Mouse (Mus musculus) lung, embryonic 15.5 days (tissue): ENCODE results near the gene Sowaha. TPM values are rescaled to one million over a fixed set of nuclear protein-coding genes. Genes with fewer than 3 reads are reported as not detected.

Source experiments
- ATAC-seq: fragments of 200-750 bp; cut with Nextera tagmentation; 2 replicates; pipeline ENCODE4 v1.8.0; 2017; ENCODE audit warnings: moderate number of reproducible peaks, borderline replicate concordance; ENCODE audit not compliant: low FRiP score, low TSS enrichment; ENCODE audit errors: extremely low read depth
- H3K27ac ChIP-seq: fragments of 300-500 bp; sonication (generic); 2 replicates; pipeline ENCODE4 v1.5.1; 2015; ENCODE audit warnings: moderate library complexity, mild to moderate bottlenecking, inconsistent platforms
- H3K27me3 ChIP-seq: fragments of 300-500 bp; sonication (generic); 2 replicates; pipeline ENCODE4 v1.6.1; 2015; ENCODE audit warnings: inconsistent platforms
- H3K36me3 ChIP-seq: fragments of 300-500 bp; sonication (generic); 2 replicates; pipeline ENCODE4 v1.6.1; 2015; ENCODE audit warnings: inconsistent platforms
- H3K4me1 ChIP-seq: fragments of 300-500 bp; sonication (generic); 2 replicates; pipeline ENCODE4 v1.6.1; 2015; ENCODE audit warnings: inconsistent platforms
- H3K4me2 ChIP-seq: fragments of 300-500 bp; sonication (generic); 2 replicates; pipeline ENCODE4 v1.6.1; 2015; ENCODE audit warnings: inconsistent platforms, mild to moderate bottlenecking, moderate library complexity
- H3K4me3 ChIP-seq: fragments of 300-500 bp; sonication (generic); 2 replicates; pipeline ENCODE4 v1.5.1; 2015; ENCODE audit warnings: mild to moderate bottlenecking, inconsistent platforms
- H3K9ac ChIP-seq: fragments of 300-500 bp; sonication (generic); 2 replicates; pipeline ENCODE4 v1.6.1; 2015; ENCODE audit warnings: inconsistent platforms
- H3K9me3 ChIP-seq: fragments of 300-500 bp; sonication (generic); 2 replicates; pipeline ENCODE4 v1.6.1; 2016; ENCODE audit warnings: inconsistent platforms
- WGBS: fragments of 180-500 bp; shearing (Covaris S2); methylation state at CpG from one replicate; pipeline ENCODE4 v1.1.7; 2015; 5-methylcytosine and 5-hydroxymethylcytosine counted together
- polyA plus RNA-seq: library from polyadenylated mRNA; unstranded; fragments of >200 nt; fragmentation: Nextera tagmentation; extraction: Ambion mirVana; gene quantifications from 2 replicates; pipeline ENCODE4 v1.2.1, GENCODE M21; 2015

Gene Sowaha
- polyA plus RNA-seq, 1 experiment from 2014 or later = 0.06 TPM

DNA sequence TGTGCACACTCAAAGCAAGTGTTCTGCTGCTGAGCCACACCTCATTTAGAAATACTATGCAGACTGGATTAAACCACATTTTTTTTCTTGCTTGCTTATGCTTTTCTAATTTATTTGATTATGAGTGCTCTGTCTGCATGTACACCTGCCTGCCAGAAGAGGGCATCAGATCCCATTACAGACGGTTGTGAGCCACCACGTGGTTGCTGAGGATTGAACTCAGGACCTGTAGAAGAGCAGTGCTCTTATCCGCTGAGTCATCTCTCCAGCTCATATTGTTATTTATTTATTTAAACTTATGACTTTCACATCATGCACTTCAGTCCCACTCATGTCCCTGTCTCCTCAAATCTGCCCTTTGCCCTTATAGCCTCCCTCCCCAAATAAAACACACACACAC is 5.6 kb upstream of the Sowaha start:
- Histone ChIP-seq H3K27me3 (peaks cover 42% of the 10 kb centered on the region), H3K4me1 (peaks cover 9% of the 10 kb centered on the region), H3K4me3 (no peak overlapping the region), H3K27ac (no peak overlapping the region), H3K4me2 (no peak overlapping the region), H3K36me3 (no peaks in the 10 kb centered on the region), H3K9ac (no peak overlapping the region), H3K9me3 (no peaks in the 10 kb centered on the region)
- ATAC-seq = no peak
- 44% methylated on average over 3 of the region's 3 CpGs for WGBS

DNA sequence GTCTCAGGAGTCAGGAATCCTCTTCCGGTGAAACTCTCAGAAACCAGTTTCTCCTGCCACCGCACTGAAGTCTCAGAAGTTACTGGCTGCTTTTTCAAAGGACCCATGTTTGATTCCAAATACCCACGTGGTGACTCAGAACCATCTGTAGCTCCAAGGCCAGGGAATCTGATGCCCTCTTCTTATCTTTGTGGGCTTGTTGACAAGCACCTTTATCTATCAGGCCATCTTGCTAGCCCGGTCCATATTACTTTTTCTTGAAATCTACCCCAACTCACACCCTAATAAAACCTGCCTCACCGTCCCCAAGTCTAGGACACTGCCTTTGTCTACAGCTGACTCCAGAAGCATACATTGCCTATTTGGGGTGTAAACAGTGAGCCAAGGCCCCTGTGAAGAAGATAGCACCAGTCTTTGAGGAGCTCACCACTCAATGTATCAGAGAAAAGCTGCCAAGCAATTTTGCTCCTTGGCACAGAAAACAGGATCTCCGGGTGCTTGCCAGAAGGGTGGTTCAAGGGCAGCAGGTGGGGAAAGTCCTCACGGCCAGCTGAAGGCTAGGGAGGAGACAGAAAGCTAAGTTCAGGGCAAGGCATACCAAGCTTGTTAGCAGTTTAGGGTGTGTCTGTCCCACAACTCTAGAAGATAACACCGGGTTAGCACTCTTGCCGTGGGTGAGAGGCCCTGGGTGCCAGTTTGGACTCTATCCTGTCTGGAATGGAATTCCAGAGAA is 3.3 kb upstream of the Sowaha start:
- Histone ChIP-seq H3K4me1 (peaks cover 27% of the 10 kb centered on the region), H3K4me3 (no peak overlapping the region), H3K27me3 (peaks cover 66% of the 10 kb centered on the region), H3K4me2 (no peak overlapping the region), H3K9ac (no peak overlapping the region), H3K27ac (no peak overlapping the region), H3K9me3 (no peaks in the 10 kb centered on the region), H3K36me3 (no peaks in the 10 kb centered on the region)
- 49% methylated on average over 9 of the region's 9 CpGs for WGBS
- peak; percentile 26; the same call in 1 of the 2 replicates for ATAC-seq

DNA sequence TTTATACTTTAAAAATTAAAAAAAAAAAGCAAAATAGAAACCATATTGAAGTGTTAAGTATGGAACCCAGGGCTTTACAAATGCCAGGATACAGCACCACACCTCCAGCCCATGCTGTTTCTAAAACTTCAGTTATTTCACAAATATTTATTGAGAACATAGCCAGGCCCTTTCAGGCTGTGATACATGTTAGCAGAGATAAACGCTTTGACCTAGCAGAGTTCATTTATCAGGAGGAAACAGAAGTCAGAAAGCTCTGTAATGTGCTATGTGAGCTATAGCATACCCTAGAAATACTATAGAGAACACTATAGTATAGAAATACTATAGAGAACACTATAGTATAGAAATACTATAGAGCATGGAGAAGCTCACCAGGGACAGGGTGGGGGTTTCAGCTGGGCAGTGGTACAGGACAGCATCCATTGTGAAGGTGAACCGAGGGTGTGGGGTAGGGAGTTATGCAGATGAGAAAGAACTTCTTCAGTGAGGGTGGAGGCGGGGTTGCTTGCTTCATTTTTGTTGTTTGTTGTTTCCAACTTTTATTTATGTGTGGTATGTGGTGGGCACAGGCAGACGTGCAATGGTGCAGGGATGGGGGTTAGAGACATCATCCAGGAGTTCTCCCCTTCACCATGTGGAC is 1.1 kb upstream of the Sowaha start:
- Histone ChIP-seq H3K27ac (no peak overlapping the region), H3K4me2 (no peak overlapping the region), H3K4me1 (peaks cover 18% of the 10 kb centered on the region), H3K27me3 (peaks cover 67% of the 10 kb centered on the region), H3K9ac (no peak overlapping the region), H3K36me3 (no peaks in the 10 kb centered on the region), H3K4me3 (no peak overlapping the region), H3K9me3 (no peaks in the 10 kb centered on the region)
- ATAC-seq = no peak
- WGBS = 66% methylated on average over 4 of the region's 4 CpGs

DNA sequence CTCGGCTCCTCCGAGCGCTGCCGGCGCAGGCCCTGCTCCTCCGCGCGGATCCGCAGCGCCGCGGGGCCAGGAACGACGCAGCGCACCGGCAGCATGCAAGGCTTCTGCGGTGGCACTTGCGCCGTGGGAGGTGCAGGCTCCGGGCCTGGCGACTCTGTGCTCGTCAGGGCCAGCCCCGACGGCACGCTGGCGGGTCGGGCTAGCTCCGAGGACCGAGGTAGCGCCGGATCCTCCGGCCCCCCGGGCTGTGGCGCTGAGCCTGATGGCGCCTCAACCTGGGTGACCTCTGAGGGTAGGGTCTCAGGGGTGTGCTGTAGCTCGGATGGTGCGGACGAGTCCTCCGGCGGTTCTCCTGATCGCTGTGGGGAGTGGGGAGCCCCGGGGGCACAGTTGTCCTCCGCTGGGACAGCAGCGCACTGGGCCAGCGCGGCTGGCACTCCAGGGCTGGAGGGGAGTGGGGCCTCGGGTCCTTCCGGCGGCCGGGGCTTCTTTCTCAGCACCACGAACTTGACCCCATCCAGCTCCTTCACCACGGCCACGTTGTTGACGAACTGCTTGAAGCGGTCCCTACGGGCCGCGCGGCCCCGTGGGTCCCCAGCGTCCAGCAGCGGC is 797 bp downstream of the Sowaha start:
- ATAC-seq = peak; percentile 35
- peaks cover 18% of the 10 kb centered on the region for H3K4me1 ChIP-seq
- H3K27ac ChIP-seq = no peak overlapping the region
- H3K9ac ChIP-seq = no peak overlapping the region
- H3K27me3 ChIP-seq = peaks cover 82% of the 10 kb centered on the region
- no peaks in the 10 kb centered on the region for H3K36me3 ChIP-seq
- H3K4me2 ChIP-seq = peak overlapping the region; percentile 65
- no peaks in the 10 kb centered on the region for H3K9me3 ChIP-seq
- WGBS = 1% methylated on average over 61 of the region's 62 CpGs
- peak overlapping the region; percentile 36 for H3K4me3 ChIP-seq

DNA sequence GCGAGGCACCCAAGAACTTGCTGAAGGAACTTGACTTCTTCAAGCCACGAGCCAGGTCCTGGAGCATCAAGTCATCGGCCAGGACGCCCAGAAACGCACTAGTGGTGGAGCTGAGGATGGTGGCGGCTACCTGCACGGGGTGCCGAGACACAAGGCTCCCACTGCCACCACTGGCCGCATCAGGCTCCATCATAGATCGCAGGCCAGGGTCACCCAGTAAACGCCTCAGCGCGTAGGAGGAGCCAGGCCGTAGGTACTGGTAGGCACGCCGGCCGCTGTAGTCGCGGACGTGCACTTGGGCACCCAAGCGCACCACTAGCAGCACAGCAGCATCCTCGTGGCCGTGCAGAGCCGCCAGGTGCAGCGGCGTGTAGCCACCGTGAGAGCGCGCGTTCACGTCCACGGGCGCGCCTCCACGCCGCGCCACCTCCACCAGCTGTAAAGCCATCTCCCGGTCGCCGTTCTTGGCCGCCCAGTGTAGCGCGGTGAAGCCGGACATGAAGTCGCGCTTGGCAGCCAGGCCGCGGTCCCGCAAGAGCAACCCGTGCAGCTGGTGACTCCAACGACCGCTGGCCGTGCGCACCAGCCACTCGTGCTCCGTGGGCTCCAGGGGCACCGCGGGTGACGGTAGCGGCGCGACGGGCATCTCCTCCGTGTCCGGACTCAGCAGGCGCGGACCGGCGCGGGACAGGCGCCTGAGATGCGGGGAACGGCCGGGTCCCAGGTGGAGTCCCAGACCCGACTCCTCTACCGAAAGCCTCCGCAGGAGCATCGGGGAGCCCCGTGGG is 1.5 kb downstream of the Sowaha start:
- no peaks in the 10 kb centered on the region for H3K36me3 ChIP-seq
- peaks cover 18% of the 10 kb centered on the region for H3K4me1 ChIP-seq
- peak; percentile 32; the same call in 1 of the 2 replicates for ATAC-seq
- peak overlapping the region; percentile 65 for H3K4me2 ChIP-seq
- no peak overlapping the region for H3K9ac ChIP-seq
- peaks cover 89% of the 10 kb centered on the region for H3K27me3 ChIP-seq
- no peaks in the 10 kb centered on the region for H3K9me3 ChIP-seq
- 4% methylated on average over 76 of the region's 79 CpGs for WGBS
- H3K4me3 ChIP-seq = peak overlapping the region; percentile 36
- H3K27ac ChIP-seq = no peak overlapping the region

DNA sequence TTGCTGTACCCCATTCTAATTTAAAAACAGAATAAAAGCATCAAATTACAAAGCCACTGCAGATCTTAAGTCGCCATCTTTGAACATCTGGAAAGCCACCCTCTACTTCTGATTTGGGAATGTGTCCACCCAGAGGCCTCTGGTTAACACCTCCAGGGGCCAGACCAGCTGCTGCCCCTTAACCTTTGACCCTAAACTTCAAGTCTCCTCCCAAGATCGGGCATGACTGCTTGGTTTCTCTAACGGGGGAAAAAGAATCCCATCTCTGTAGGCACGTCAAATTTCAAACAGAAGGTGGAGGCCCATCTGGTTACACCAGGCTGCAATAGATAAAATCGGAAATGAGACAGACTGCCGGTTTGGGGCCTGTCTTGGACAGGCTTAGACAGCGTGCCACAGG is 2.2 kb downstream of the Sowaha start:
- H3K36me3 ChIP-seq = no peaks in the 10 kb centered on the region
- 37% methylated on average over 7 of the region's 7 CpGs for WGBS
- H3K9ac ChIP-seq = no peak overlapping the region
- H3K4me3 ChIP-seq = no peak overlapping the region
- no peaks in the 10 kb centered on the region for H3K9me3 ChIP-seq
- no peak for ATAC-seq
- no peak overlapping the region for H3K4me2 ChIP-seq
- H3K4me1 ChIP-seq = peaks cover 18% of the 10 kb centered on the region
- H3K27me3 ChIP-seq = peaks cover 94% of the 10 kb centered on the region
- H3K27ac ChIP-seq = no peak overlapping the region

DNA sequence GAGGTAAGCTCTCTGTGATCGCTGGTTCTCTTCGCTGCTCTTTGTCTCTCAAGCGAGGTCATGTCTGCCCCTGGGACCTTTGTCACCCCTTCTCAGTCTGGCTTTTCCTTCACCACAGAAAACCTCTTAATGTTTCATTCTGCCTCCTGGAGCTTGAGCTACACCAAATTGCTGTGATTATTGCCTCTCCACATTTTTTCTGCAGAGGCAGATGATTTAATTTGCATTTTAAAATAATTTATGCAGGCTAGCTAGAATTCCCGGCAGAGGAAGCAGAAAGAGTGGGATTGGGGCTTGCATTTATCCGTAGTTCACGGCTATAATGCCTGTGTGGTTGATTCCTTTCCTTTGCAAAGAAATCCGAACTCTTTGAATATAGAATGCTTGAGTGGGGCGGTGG is 4.5 kb downstream of the Sowaha start:
- no peak overlapping the region for H3K4me3 ChIP-seq
- H3K9ac ChIP-seq = no peak overlapping the region
- no peaks in the 10 kb centered on the region for H3K36me3 ChIP-seq
- 21% methylated on average over 8 of the region's 8 CpGs for WGBS
- no peaks in the 10 kb centered on the region for H3K9me3 ChIP-seq
- ATAC-seq = no peak
- no peak overlapping the region for H3K4me2 ChIP-seq
- no peak overlapping the region for H3K27ac ChIP-seq
- H3K27me3 ChIP-seq = peaks cover 90% of the 10 kb centered on the region
- peaks cover 18% of the 10 kb centered on the region for H3K4me1 ChIP-seq

DNA sequence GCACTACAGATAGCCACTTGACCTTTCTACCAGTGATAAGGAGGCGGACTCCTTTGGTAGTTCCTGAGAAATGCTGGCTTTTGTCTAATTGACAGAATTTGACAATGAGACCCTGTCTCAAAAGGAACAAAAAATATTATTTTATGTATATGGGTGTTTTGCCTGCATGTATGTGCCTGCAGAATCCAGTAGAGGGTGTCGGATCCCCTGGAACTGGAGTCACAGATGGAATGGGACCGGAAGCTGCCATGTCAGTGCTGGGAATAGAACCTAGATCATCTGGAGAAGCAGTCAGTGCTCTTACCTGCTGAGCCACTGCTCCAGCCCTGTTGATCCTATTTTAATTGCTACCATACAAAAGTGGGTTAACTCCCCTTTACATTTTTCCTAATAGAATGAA is 7.4 kb downstream of the Sowaha start:
- H3K27me3 ChIP-seq = peaks cover 76% of the 10 kb centered on the region
- H3K9me3 ChIP-seq = no peaks in the 10 kb centered on the region
- H3K4me3 ChIP-seq = no peak overlapping the region
- H3K4me2 ChIP-seq = no peak overlapping the region
- no peak overlapping the region for H3K9ac ChIP-seq
- peaks cover 5% of the 10 kb centered on the region for H3K4me1 ChIP-seq
- 72% methylated on average over 3 of the region's 3 CpGs for WGBS
- H3K36me3 ChIP-seq = no peaks in the 10 kb centered on the region
- no peak overlapping the region for H3K27ac ChIP-seq
- ATAC-seq = no peak

DNA sequence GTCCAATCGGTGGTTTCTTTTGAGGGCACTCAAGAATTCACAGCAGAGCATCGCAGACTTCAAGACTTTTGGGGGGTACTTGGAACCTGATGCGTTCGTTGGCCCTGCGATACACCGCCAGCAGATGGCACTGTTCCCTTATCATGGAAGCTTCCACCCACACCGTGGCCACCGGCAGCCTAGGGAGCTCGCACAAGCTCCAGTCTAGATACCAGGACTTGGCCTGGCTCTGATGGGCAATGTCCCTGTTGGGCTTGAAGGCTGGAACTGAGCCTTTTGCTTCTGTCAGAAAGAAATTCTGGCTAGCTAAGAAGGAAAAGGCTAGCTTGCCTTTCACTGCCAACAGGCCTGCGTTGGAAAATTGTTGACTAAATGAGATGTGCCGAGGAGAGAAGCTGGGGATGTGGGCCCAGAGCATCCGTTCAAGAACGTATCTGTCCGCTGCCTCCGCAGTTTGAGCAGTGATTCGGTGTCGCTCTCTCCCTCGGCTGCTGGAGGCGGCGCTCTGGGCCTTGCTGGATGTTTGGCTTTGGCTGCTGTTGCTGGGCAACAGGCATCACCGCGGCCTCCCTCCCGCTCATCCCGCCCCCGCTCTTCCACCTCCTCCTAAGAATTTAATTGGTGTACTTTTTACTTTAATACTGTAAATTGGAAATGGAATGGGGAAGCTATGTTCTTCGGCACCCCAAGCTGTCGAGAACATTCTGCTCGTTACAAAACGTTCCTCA is 9.9 kb downstream of the Sowaha start, which contains the start of gene Gm9837:
Gm9837 (minus strand) TSS at position 512 of the 728 bp plus-strand sequence.
- H3K36me3 ChIP-seq = no peaks in the 10 kb centered on the region
- peak; percentile 54; the same call in 1 of the 2 replicates for ATAC-seq
- H3K4me3 ChIP-seq = no peak within 1 kb of the TSS
- H3K27me3 ChIP-seq = peaks cover 76% of the 10 kb centered on the region
- WGBS = 3% methylated on average over 29 of the region's 29 CpGs
- H3K9ac ChIP-seq = no peak within 1 kb of the TSS
- H3K27ac ChIP-seq = no peak within 1 kb of the TSS
- H3K4me2 ChIP-seq = peak within 1 kb of the TSS; percentile 43
- H3K4me1 ChIP-seq = peaks cover 13% of the 10 kb centered on the region
- no peaks in the 10 kb centered on the region for H3K9me3 ChIP-seq

DNA sequence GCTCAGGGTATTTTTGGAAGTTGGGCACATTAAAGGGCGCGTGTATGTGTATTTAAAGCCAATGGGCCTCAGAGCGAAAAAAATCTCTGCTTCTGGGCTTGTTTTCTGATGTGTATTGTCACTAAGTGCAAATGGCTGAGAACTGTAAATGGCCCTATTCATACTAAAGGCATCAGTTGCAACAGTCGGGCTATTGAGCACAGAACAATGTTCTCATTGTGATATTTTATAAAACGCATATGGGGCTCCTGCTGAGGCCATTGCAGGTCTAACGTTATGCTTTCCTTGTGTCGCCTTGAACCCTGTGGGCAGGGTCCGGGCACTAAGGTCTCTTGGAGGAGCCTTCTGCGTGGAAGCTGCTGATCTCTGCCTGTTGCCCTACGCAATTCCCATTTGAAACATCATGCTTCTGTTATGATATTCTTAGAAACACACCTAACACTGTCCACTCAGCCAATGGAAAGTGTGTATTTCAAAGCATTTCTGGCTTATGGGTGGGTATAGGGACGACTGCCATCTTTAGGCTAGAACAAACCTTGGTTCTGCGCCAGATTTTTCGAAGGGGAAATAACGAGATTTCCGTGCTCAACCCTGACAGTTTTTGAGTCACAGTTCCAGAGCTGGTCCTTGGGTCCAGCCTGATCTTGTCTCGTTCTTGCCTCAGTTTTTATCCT is 10.6 kb downstream of the Sowaha start:
- 33% methylated on average over 16 of the region's 16 CpGs for WGBS
- no peaks in the 10 kb centered on the region for H3K36me3 ChIP-seq
- no peak overlapping the region for H3K27ac ChIP-seq
- H3K9me3 ChIP-seq = no peaks in the 10 kb centered on the region
- H3K9ac ChIP-seq = no peak overlapping the region
- peaks cover 76% of the 10 kb centered on the region for H3K27me3 ChIP-seq
- H3K4me2 ChIP-seq = peak overlapping the region; percentile 43
- H3K4me3 ChIP-seq = no peak overlapping the region
- ATAC-seq = no peak
- H3K4me1 ChIP-seq = peaks cover 13% of the 10 kb centered on the region
